Mouse (Mus musculus) midbrain, embryonic 14.5 days (tissue): Measurements from ENCODE around the gene Ntan1. TPM values are rescaled to one million over a fixed set of nuclear protein-coding genes. Genes with fewer than 3 reads are reported as not detected.
A peak's percentile ranks its signal among the peaks of the same experiment; 100 is the strongest.

ENCODE experiments used
- ATAC-seq: fragments of 200-750 bp; cut with Nextera tagmentation; 2 replicates; pipeline ENCODE4 v1.8.0; 2017; ENCODE audit warnings: moderate number of reproducible peaks, moderate library complexity; ENCODE audit not compliant: low FRiP score, low TSS enrichment
- DNase-seq: peaks from one replicate; pipeline ENCODE4 v3.0.0-alpha.2; 2015
- H3K27ac ChIP-seq: fragments of 300-500 bp; sonication (generic); replicated peaks from 2 replicates; pipeline ENCODE4 v1.5.1; 2014; ENCODE audit warnings: mild to moderate bottlenecking, low read depth, low read length, moderate library complexity
- H3K27me3 ChIP-seq: fragments of 300-500 bp; sonication (generic); 2 replicates; pipeline ENCODE4 v1.6.1; 2014; ENCODE audit warnings: low read length, control low read depth, mixed read lengths; ENCODE audit not compliant: control insufficient read depth, insufficient read depth
- H3K36me3 ChIP-seq: fragments of 300-500 bp; sonication (generic); 2 replicates; pipeline ENCODE4 v1.6.1; 2014; ENCODE audit warnings: low read length, control low read depth; ENCODE audit not compliant: control insufficient read depth, insufficient read depth
- H3K4me1 ChIP-seq: fragments of 300-500 bp; sonication (generic); 2 replicates; pipeline ENCODE4 v1.6.1; 2014; ENCODE audit warnings: mild to moderate bottlenecking, antibody characterized with exemption, low read length, control low read depth; ENCODE audit not compliant: control insufficient read depth, insufficient read depth
- H3K4me2 ChIP-seq: fragments of 300-500 bp; sonication (generic); 2 replicates; pipeline ENCODE4 v1.6.1; 2014; ENCODE audit warnings: mild to moderate bottlenecking, low read length, moderate library complexity
- H3K4me3 ChIP-seq: fragments of 300-500 bp; sonication (generic); replicated peaks from 2 replicates; pipeline ENCODE4 v1.5.1; 2014; ENCODE audit warnings: low read depth, low read length
- H3K9ac ChIP-seq: fragments of 300-500 bp; sonication (generic); replicated peaks from 2 replicates; pipeline ENCODE4 v1.6.1; 2014; ENCODE audit warnings: mild to moderate bottlenecking, low read length, moderate library complexity
- H3K9me3 ChIP-seq: fragments of 300-500 bp; sonication (generic); 2 replicates; pipeline ENCODE4 v1.6.1; 2016; ENCODE audit warnings: low read length, control low read depth, mixed read lengths; ENCODE audit not compliant: control insufficient read depth
- WGBS: fragments of 180-500 bp; shearing (Covaris S2); extraction: QIAGEN DNeasy Blood & Tissue Kit; methylation state at CpG from one replicate; pipeline ENCODE4 v1.1.7; 2014; 5-methylcytosine and 5-hydroxymethylcytosine counted together
- microRNA-seq: library from miRNA; unstranded; fragments of <30 nt; microRNA quantifications from one replicate; pipeline ENCODE4, GENCODE M21; 2016
- polyA plus RNA-seq: library from polyadenylated mRNA; unstranded; fragments of >200 nt; fragmentation: Nextera tagmentation; extraction: Ambion mirVana; gene quantifications from 2 replicates; pipeline ENCODE4 v1.2.1, GENCODE M21; 2014

Gene Ntan1
- polyA plus RNA-seq, 1 experiment from 2014 or later: 213 TPM

DNA sequence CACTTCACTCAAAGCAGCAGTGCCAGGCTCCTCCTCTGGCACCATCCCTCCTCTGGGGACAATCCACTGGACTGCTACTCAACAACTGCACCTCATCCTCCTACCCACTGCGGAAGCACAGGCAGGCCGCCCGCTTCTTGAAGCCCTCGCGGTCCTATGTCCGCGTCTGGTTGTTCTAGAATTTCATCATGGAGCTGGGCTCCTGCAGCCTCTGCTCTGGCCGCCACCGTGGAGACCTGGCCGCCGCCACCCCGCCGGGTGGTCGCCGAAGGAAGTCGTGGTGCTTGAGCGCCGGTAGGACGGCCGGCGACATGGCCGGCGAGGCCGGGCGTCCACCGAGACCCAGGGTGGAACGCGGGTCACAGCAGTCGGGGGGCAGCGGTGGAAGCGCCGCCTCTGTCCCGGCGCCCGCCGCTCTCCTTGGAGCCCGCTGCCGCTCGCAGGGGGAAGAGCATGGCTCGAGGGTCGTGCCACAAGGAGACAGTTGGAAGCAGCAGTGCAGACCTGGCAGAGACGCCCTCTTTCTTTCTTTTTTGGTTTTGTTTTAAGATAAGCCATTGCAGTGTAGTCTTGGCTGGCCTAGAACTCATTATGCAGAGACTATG is 49.4 kb downstream of the Ntan1 start:
- H3K4me3 ChIP-seq: peak overlapping the region; percentile 30
- peak overlapping the region; percentile 49 for H3K4me2 ChIP-seq
- no peaks in the 10 kb centered on the region for H3K9me3 ChIP-seq
- no peaks in the 10 kb centered on the region for H3K27me3 ChIP-seq
- H3K9ac ChIP-seq: peak overlapping the region; percentile 34
- ATAC-seq (peak; percentile 62), DNase-seq (peak; percentile 33)
- H3K36me3 ChIP-seq: peaks cover 22% of the 10 kb centered on the region
- no peaks in the 10 kb centered on the region for H3K4me1 ChIP-seq
- 5% methylated on average over 42 of the region's 42 CpGs for WGBS
- peak overlapping the region; percentile 26; the same call in 1 of the 2 replicates for H3K27ac ChIP-seq

DNA sequence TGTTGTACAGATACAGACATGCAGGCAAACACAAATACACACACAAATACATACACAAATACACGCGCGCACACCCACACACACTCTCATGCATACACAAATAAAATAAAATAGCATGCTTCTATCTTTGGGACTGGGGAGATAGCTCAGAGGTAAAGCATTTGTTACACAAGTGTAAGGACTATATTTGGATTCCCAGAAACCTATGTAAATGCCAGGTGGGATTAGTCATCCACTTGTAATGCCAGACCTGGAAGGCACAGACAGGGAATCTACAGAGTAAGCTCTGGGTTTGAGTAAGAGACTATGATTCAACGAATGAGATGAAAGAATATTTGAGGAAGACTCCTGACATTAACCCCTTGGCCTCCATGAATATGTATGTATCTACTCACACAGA is 56.8 kb downstream of the Ntan1 start:
- no peaks in the 10 kb centered on the region for H3K27me3 ChIP-seq

DNA sequence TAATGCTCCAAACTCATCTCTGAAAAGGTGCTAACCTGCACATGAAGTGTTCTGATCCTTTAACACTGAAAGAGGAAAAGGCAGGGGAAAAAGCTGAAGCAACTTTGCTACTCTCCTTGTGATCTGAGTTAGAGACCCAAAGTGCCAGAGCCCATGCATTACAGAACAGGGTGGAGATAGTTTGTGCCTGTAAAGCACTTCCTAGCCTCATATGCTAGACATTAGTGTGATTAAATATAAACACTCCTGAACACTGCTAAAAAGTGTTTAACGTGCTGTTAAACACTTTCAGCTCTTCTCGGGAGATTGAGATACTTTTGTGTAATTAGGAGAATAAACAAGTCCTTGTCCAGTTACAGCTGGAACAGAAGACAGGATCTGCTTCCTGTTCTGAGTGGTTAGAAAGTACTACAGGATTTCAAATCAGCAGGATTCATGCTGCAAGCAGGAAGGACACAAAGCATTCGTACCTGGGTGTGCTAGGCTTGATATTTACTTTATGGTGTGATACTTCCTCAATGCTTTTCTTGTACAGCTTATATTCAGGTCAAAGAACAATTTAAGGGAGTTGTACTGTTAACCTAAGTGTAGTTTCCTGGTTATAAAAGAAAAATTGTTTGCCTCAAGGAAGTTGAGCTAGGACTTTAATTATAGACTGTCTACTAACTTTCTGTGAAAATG is 64.6 kb downstream of the Ntan1 start:
- Histone ChIP-seq H3K9ac (no peak overlapping the region), H3K4me1 (no peaks in the 10 kb centered on the region), H3K27me3 (no peaks in the 10 kb centered on the region), H3K4me3 (no peak overlapping the region), H3K36me3 (peaks cover 10% of the 10 kb centered on the region), H3K4me2 (no peak overlapping the region), H3K9me3 (no peaks in the 10 kb centered on the region), H3K27ac (no peak overlapping the region)
- ATAC-seq (no peak), DNase-seq (no peak)
- WGBS: 86% methylated on average over 3 of the region's 3 CpGs

More for the DNA sequence above, 56.8 kb downstream of the Ntan1 start:
- Histone ChIP-seq H3K27ac (no peak overlapping the region), H3K9ac (no peak overlapping the region), H3K36me3 (peaks cover 41% of the 10 kb centered on the region), H3K9me3 (no peaks in the 10 kb centered on the region), H3K4me2 (no peak overlapping the region), H3K4me1 (no peaks in the 10 kb centered on the region), H3K4me3 (no peak overlapping the region)
- WGBS: 94% methylated on average over 4 of the region's 4 CpGs
- no peak for DNase-seq
- ATAC-seq: no peak

Small RNA genes within 50 kb of the gene (microRNA-seq; reads per million reads assigned to microRNA genes)
- gene Gm27734: not detected

Other genes with a start within 250 kb of the Ntan1 start
- 27.2 and 32.9 TPM in 2 replicates for gene Parn, start 150.7 kb upstream of the Ntan1 start, polyA plus RNA-seq
- 50.7 and 53.8 TPM in 2 replicates for gene Bfar, start 147.0 kb upstream of the Ntan1 start, polyA plus RNA-seq
- 7.1 and 9.1 TPM in 2 replicates for gene 3110001I22Rik, start 146.9 kb upstream of the Ntan1 start, polyA plus RNA-seq
- gene Pla2g10, start 87.9 kb upstream of the Ntan1 start, polyA plus RNA-seq: 0.31 TPM in 1 of 2 replicates, not detected in the other
- 78.4 and 102 TPM in 2 replicates for gene Rrn3, start 38.1 kb upstream of the Ntan1 start, polyA plus RNA-seq
- 54.7 and 77.8 TPM in 2 replicates for gene Pdxdc1, start 84.3 kb downstream of the Ntan1 start, polyA plus RNA-seq
- gene Mpv17l, start 84.3 kb downstream of the Ntan1 start, polyA plus RNA-seq: 22.0 and 23.4 TPM in 2 replicates
- gene 2900011O08Rik, start 167.8 kb downstream of the Ntan1 start, polyA plus RNA-seq: 166 and 194 TPM in 2 replicates
- 0.46 and 1.8 TPM in 2 replicates for gene Ifitm7, start 168.0 kb downstream of the Ntan1 start, polyA plus RNA-seq